Mouse (Mus musculus) kidney, adult 2 months (tissue): ENCODE data around the gene Akt1s1. TPM values are rescaled to one million over a fixed set of nuclear protein-coding genes. Genes with fewer than 3 reads are reported as not detected.

Experiments
- DNase-seq: peaks from one replicate; pipeline ENCODE4 v3.0.0; 2021
- H3K27ac ChIP-seq: fragments of 200-500 bp; 2 replicates; pipeline ENCODE4 v1.5.1; 2012; ENCODE audit warnings: low read depth, low read length, control low read depth, inconsistent platforms; ENCODE audit not compliant: insufficient read depth
- H3K27me3 ChIP-seq: fragments of 200-500 bp; replicated peaks from 2 replicates; pipeline ENCODE4 v1.6.1; 2012; ENCODE audit warnings: mild to moderate bottlenecking, moderate library complexity, low read length, inconsistent platforms; ENCODE audit not compliant: control insufficient read depth, insufficient read depth
- H3K36me3 ChIP-seq: fragments of 200-500 bp; 2 replicates; pipeline ENCODE4 v1.6.1; 2012; ENCODE audit warnings: mild to moderate bottlenecking, moderate library complexity, low read length, inconsistent platforms; ENCODE audit not compliant: control insufficient read depth, insufficient read depth
- H3K4me1 ChIP-seq: fragments of 200-500 bp; 2 replicates; pipeline ENCODE4 v1.6.1; 2011; ENCODE audit warnings: low read length; ENCODE audit not compliant: control insufficient read depth, insufficient read depth
- H3K4me3 ChIP-seq: fragments of 200-500 bp; 2 replicates; pipeline ENCODE4 v1.5.1; 2011; ENCODE audit warnings: mild to moderate bottlenecking, low read depth, low read length, control low read depth; ENCODE audit not compliant: insufficient read depth
- CTCF ChIP-seq: fragments of 200-500 bp; conservative IDR thresholded peaks from 2 replicates; pipeline ENCODE4 v1.5.1; 2011; ENCODE audit warnings: low read depth, mild to moderate bottlenecking, control low read depth, low read length, moderate library complexity, mixed read lengths; ENCODE audit not compliant: insufficient read depth, insufficient read length
- POLR2A ChIP-seq: fragments of 200-500 bp; IDR thresholded peaks from one replicate; pipeline ENCODE4 v1.6.1; 2011; ENCODE audit warnings: low read depth, low read length, control low read depth
- WGBS: fragments of 180-500 bp; shearing (Covaris S2); methylation state at CpG from one replicate; pipeline ENCODE4 v1.1.7; 2018; 5-methylcytosine and 5-hydroxymethylcytosine counted together
- polyA plus RNA-seq: library from polyadenylated mRNA; depleted of rRNA; stranded (reverse); fragments of >200 nt; gene quantifications from 2 replicates; pipeline ENCODE4 v1.2.3, GENCODE M21; 2012

The Akt1s1 gene
- polyA plus RNA-seq, 1 experiment, result 90.6 TPM

GRCm38 (mm10) chr7:44888256-44889105, 39.7 kb downstream of the Akt1s1 start:
- no peak for DNase-seq
- peaks cover 9% of the 10 kb centered on the region for H3K4me1 ChIP-seq
- TF ChIP-seq CTCF, result no peak
- TF ChIP-seq POLR2A, result no peak
- WGBS, result 47% methylated on average over 13 of the region's 13 CpGs
- no peaks in the 10 kb centered on the region for H3K27me3 ChIP-seq
- H3K27ac ChIP-seq, result no peak overlapping the region
- peaks cover 2% of the 10 kb centered on the region; the same call in 1 of the 2 replicates for H3K36me3 ChIP-seq
- no peak overlapping the region for H3K4me3 ChIP-seq

- TF ChIP-seq CTCF, result no peak
- TF ChIP-seq POLR2A, result no peak
- DNase-seq, result no peak
- no peaks in the 10 kb centered on the region for H3K27me3 ChIP-seq
- H3K27ac ChIP-seq, result no peak overlapping the region
- no peaks in the 10 kb centered on the region for H3K36me3 ChIP-seq
- peaks cover 11% of the 10 kb centered on the region for H3K4me1 ChIP-seq
- H3K4me3 ChIP-seq, result no peak overlapping the region
- 66% methylated on average over 7 of the region's 7 CpGs for WGBS
Observed at GRCm38 (mm10) chr7:44890180-44890579, 41.4 kb downstream of the Akt1s1 start.

GRCm38 (mm10) chr7:44890737-44891136, 41.9 kb downstream of the Akt1s1 start:
- 42% methylated on average over 4 of the region's 4 CpGs for WGBS
- peaks cover 13% of the 10 kb centered on the region for H3K4me1 ChIP-seq
- no peaks in the 10 kb centered on the region for H3K36me3 ChIP-seq
- TF ChIP-seq POLR2A (no peak), CTCF (no peak)
- peak overlapping the region; percentile 10; the same call in 1 of the 2 replicates for H3K4me3 ChIP-seq
- H3K27ac ChIP-seq, result no peak overlapping the region
- DNase-seq, result no peak
- no peaks in the 10 kb centered on the region for H3K27me3 ChIP-seq

- WGBS, result 10% methylated on average over 6 of the region's 6 CpGs
- Histone ChIP-seq H3K27ac (peak overlapping the region; percentile 93; the same call in 1 of the 2 replicates), H3K27me3 (no peaks in the 10 kb centered on the region), H3K4me1 (peaks cover 15% of the 10 kb centered on the region), H3K4me3 (peak overlapping the region; percentile 60), H3K36me3 (no peaks in the 10 kb centered on the region)
- TF ChIP-seq POLR2A, result no peak
- TF ChIP-seq CTCF, result no peak
- no peak for DNase-seq
Observed at GRCm38 (mm10) chr7:44891611-44892010, 42.8 kb downstream of the Akt1s1 start.

GRCm38 (mm10) chr7:44892276-44892921, 43.6 kb downstream of the Akt1s1 start, which contains the start of gene Med25:
Med25 (minus strand) TSS chr7:44892712.
- H3K4me1 ChIP-seq, result peaks cover 18% of the 10 kb centered on the region
- WGBS, result under 1% methylated on average over 56 of the region's 56 CpGs
- H3K27ac ChIP-seq, result peak within 1 kb of the TSS; percentile 93
- peak within 1 kb of the TSS; percentile 60 for H3K4me3 ChIP-seq
- no peak for TF ChIP-seq CTCF
- TF ChIP-seq POLR2A, result peak; percentile 21
- peak; percentile 97 for DNase-seq
- H3K36me3 ChIP-seq, result no peaks in the 10 kb centered on the region
- no peaks in the 10 kb centered on the region for H3K27me3 ChIP-seq

- no peak overlapping the region for H3K27ac ChIP-seq
- H3K4me3 ChIP-seq, result no peak overlapping the region
- H3K36me3 ChIP-seq, result no peaks in the 10 kb centered on the region
- no peak for DNase-seq
- WGBS, result 31% methylated on average over 8 of the region's 8 CpGs
- no peak for TF ChIP-seq POLR2A
- TF ChIP-seq CTCF, result no peak
- peaks cover 18% of the 10 kb centered on the region for H3K4me1 ChIP-seq
- H3K27me3 ChIP-seq, result no peaks in the 10 kb centered on the region
Observed at GRCm38 (mm10) chr7:44893197-44893596, 44.4 kb downstream of the Akt1s1 start.

- Histone ChIP-seq H3K36me3 (no peaks in the 10 kb centered on the region), H3K27me3 (no peaks in the 10 kb centered on the region), H3K4me1 (peaks cover 18% of the 10 kb centered on the region), H3K4me3 (no peak overlapping the region), H3K27ac (no peak overlapping the region)
- TF ChIP-seq CTCF, result no peak
- TF ChIP-seq POLR2A, result no peak
- DNase-seq, result no peak
- 90% methylated on average over 3 of the region's 3 CpGs for WGBS
Observed at GRCm38 (mm10) chr7:44894175-44894574, 45.4 kb downstream of the Akt1s1 start.
